Mouse (Mus musculus): ENCODE data around the gene A830018L16Rik.

GRCm38 (mm10) chr1:11990011-11990410, 576.1 kb downstream of the A830018L16Rik start:
- TF ChIP-seq TAL1 (IDR thresholded peaks at IDR 0.05; ENCODE audit: low read length), result no peak
- TF ChIP-seq GATA1 (IDR thresholded peaks at IDR 0.05; ENCODE audit: low read length), result no peak
